Mouse (Mus musculus) heart, embryonic 15.5 days (tissue): ENCODE results near the gene Serinc5. TPM values are rescaled to one million over a fixed set of nuclear protein-coding genes. Genes with fewer than 3 reads are reported as not detected.

Experiments
- ATAC-seq: fragments of 200-750 bp; cut with Nextera tagmentation; replicated peaks from 2 replicates; pipeline ENCODE4 v1.8.0; 2017; ENCODE audit warnings: low read depth, moderate TSS enrichment; ENCODE audit not compliant: insufficient number of reproducible peaks, insufficient read depth, low FRiP score
- H3K27ac ChIP-seq: fragments of 300-500 bp; sonication (generic); 2 replicates; pipeline ENCODE4 v1.5.1; 2015; ENCODE audit warnings: mild to moderate bottlenecking, inconsistent platforms
- H3K27me3 ChIP-seq: fragments of 300-500 bp; sonication (generic); 2 replicates; pipeline ENCODE4 v1.6.1; 2015; ENCODE audit warnings: inconsistent platforms
- H3K36me3 ChIP-seq: fragments of 300-500 bp; sonication (generic); 2 replicates; pipeline ENCODE4 v1.6.1; 2015; ENCODE audit warnings: mild to moderate bottlenecking, inconsistent platforms
- H3K4me1 ChIP-seq: fragments of 300-500 bp; sonication (generic); replicated peaks from 2 replicates; pipeline ENCODE4 v1.6.1; 2015; ENCODE audit warnings: inconsistent platforms
- H3K4me2 ChIP-seq: fragments of 300-500 bp; sonication (generic); 2 replicates; pipeline ENCODE4 v1.6.1; 2015; ENCODE audit warnings: inconsistent platforms, mild to moderate bottlenecking, moderate library complexity
- H3K4me3 ChIP-seq: fragments of 300-500 bp; sonication (generic); 2 replicates; pipeline ENCODE4 v1.5.1; 2015; ENCODE audit warnings: mild to moderate bottlenecking, inconsistent platforms
- H3K9ac ChIP-seq: fragments of 300-500 bp; sonication (generic); 2 replicates; pipeline ENCODE4 v1.6.1; 2015; ENCODE audit warnings: mild to moderate bottlenecking, inconsistent platforms
- H3K9me3 ChIP-seq: fragments of 300-500 bp; sonication (generic); replicated peaks from 2 replicates; pipeline ENCODE4 v1.6.1; 2016; ENCODE audit warnings: inconsistent platforms
- WGBS: fragments of 180-500 bp; shearing (Covaris S2); methylation state at CpG from one replicate; pipeline ENCODE4 v1.1.7; 2015; ENCODE audit warnings: mixed read lengths; 5-methylcytosine and 5-hydroxymethylcytosine counted together
- polyA plus RNA-seq: library from polyadenylated mRNA; unstranded; fragments of >200 nt; fragmentation: Nextera tagmentation; extraction: Ambion mirVana; gene quantifications from 2 replicates; pipeline ENCODE4 v1.2.1, GENCODE M21; 2015

Serinc5 gene
- 9.6 and 11.3 TPM in 2 replicates for polyA plus RNA-seq

GRCm38 (mm10) chr13:92610311-92611221 lies at the start of gene Serinc5:
Gene Serinc5 (plus strand): TSS chr13:92611091.
- H3K27me3 ChIP-seq = no peaks in the 10 kb centered on the region
- H3K4me2 ChIP-seq = peak within 1 kb of the TSS; percentile 87
- under 1% methylated on average over 55 of the region's 55 CpGs for WGBS
- no peaks in the 10 kb centered on the region for H3K9me3 ChIP-seq
- H3K27ac ChIP-seq = peak within 1 kb of the TSS; percentile 97
- no peaks in the 10 kb centered on the region for H3K36me3 ChIP-seq
- peak within 1 kb of the TSS; percentile 79 for H3K9ac ChIP-seq
- peak; percentile 97 for ATAC-seq
- H3K4me3 ChIP-seq = peak within 1 kb of the TSS; percentile 78
- peaks cover 20% of the 10 kb centered on the region for H3K4me1 ChIP-seq

GRCm38 (mm10) chr13:92576072-92576471 lies 34.8 kb upstream of the Serinc5 start, which contains the start of gene Spz1:
Gene Spz1 (minus strand): TSS chr13:92576172.
- no peak for ATAC-seq
- H3K36me3 ChIP-seq = no peaks in the 10 kb centered on the region
- H3K9ac ChIP-seq = no peak within 1 kb of the TSS
- no peaks in the 10 kb centered on the region for H3K9me3 ChIP-seq
- no peak within 1 kb of the TSS for H3K27ac ChIP-seq
- H3K27me3 ChIP-seq = no peaks in the 10 kb centered on the region
- H3K4me2 ChIP-seq = no peak within 1 kb of the TSS
- H3K4me3 ChIP-seq = no peak within 1 kb of the TSS
- peaks cover 7% of the 10 kb centered on the region for H3K4me1 ChIP-seq

DNA sequence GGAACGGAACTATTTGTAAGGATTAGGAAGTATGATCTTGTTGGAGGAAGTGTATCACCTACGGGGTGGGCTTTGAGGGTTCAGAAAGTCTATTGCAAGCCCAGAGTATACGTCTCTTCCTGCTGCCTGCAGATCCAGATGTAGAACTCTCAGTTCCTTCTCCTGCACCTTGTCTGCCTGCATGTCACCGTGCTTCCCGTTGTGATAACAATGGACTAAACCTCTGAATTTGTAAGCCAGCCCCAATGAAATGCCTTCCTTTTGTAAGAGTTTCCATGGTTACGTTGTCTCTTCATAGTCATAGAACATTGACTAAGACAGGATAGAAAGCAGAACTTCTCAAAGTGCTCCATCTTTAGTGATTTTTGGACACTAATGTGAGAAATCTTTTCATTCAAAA lies 34.2 kb upstream of the Serinc5 start:
- no peak overlapping the region for H3K9ac ChIP-seq
- no peaks in the 10 kb centered on the region for H3K36me3 ChIP-seq
- peaks cover 7% of the 10 kb centered on the region for H3K4me1 ChIP-seq
- H3K4me3 ChIP-seq = no peak overlapping the region
- ATAC-seq = no peak
- no peak overlapping the region for H3K4me2 ChIP-seq
- H3K27me3 ChIP-seq = no peaks in the 10 kb centered on the region
- no peaks in the 10 kb centered on the region for H3K9me3 ChIP-seq
- no peak overlapping the region for H3K27ac ChIP-seq
- 52% methylated on average over 6 of the region's 6 CpGs for WGBS

- Histone ChIP-seq H3K36me3 (no peaks in the 10 kb centered on the region), H3K27ac (no peak overlapping the region)
- WGBS = 71% methylated on average over 4 of the region's 4 CpGs
These were observed 32.7 kb upstream of the Serinc5 start for GRCm38 (mm10) chr13:92578210-92578609.

GRCm38 (mm10) chr13:92580220-92581043 lies 30.5 kb upstream of the Serinc5 start:
- Histone ChIP-seq H3K4me2 (0 out of 2 replicates have a peak overlapping the region, but pooled peaks have one; percentile 7), H3K9ac (no peak overlapping the region), H3K27ac (peak overlapping the region; percentile 31; the same call in 1 of the 2 replicates)

More at GRCm38 (mm10) chr13:92578210-92578609, 32.7 kb upstream of the Serinc5 start:
- peaks cover 7% of the 10 kb centered on the region for H3K4me1 ChIP-seq
- H3K27me3 ChIP-seq = no peaks in the 10 kb centered on the region
- ATAC-seq = no peak
- no peak overlapping the region for H3K9ac ChIP-seq
- H3K9me3 ChIP-seq = no peaks in the 10 kb centered on the region
- no peak overlapping the region for H3K4me2 ChIP-seq
- no peak overlapping the region for H3K4me3 ChIP-seq

GRCm38 (mm10) chr13:92584094-92584717 lies 26.7 kb upstream of the Serinc5 start:
- Histone ChIP-seq H3K9ac (no peak overlapping the region), H3K4me1 (peaks cover 8% of the 10 kb centered on the region), H3K27ac (0 out of 2 replicates have a peak overlapping the region, but pooled peaks have one; percentile 29), H3K27me3 (0 out of 2 replicates have a peak, but pooled peaks cover 2% of the 10 kb centered on the region), H3K9me3 (no peaks in the 10 kb centered on the region), H3K4me2 (no peak overlapping the region), H3K4me3 (no peak overlapping the region), H3K36me3 (no peaks in the 10 kb centered on the region)
- ATAC-seq = 0 out of 2 replicates have a peak, but pooled peaks have one; percentile 31
- WGBS = 49% methylated on average over 8 of the region's 8 CpGs

More at GRCm38 (mm10) chr13:92580220-92581043, 30.5 kb upstream of the Serinc5 start:
- Histone ChIP-seq H3K4me3 (no peak overlapping the region), H3K4me1 (peaks cover 7% of the 10 kb centered on the region), H3K36me3 (no peaks in the 10 kb centered on the region), H3K27me3 (no peaks in the 10 kb centered on the region), H3K9me3 (no peaks in the 10 kb centered on the region)
- WGBS = 14% methylated on average over 10 of the region's 10 CpGs
- ATAC-seq = peak; percentile 50; the same call in 1 of the 2 replicates

DNA sequence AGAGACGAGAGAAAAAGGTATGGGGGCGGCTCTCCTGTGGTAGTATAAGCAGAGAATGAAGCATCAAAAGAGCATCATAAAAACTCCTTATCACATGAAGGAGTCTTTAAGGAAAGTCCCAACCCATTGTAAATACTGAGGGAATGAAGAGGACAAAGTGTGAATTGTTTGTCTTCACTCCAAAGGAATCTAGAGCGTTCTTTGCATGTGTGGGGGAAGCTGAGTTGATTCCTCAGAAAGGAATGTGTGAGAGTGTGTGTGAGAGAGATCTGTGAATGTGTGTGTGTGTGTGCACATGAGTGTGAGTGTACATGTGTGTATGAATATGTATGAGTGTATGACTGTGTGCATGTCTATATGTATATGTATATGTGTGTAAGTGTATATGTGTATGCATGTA lies 22.2 kb upstream of the Serinc5 start:
- H3K27ac ChIP-seq = no peak overlapping the region
- H3K36me3 ChIP-seq = no peaks in the 10 kb centered on the region
- no peak overlapping the region for H3K9ac ChIP-seq
- 0 out of 2 replicates have a peak, but pooled peaks cover 2% of the 10 kb centered on the region for H3K27me3 ChIP-seq
- 59% methylated on average over 3 of the region's 3 CpGs for WGBS
- H3K4me1 ChIP-seq = peaks cover 14% of the 10 kb centered on the region
- no peak for ATAC-seq
- no peak overlapping the region for H3K4me3 ChIP-seq
- no peaks in the 10 kb centered on the region for H3K9me3 ChIP-seq
- H3K4me2 ChIP-seq = no peak overlapping the region

GRCm38 (mm10) chr13:92589255-92589654 lies 21.6 kb upstream of the Serinc5 start:
- Histone ChIP-seq H3K36me3 (no peaks in the 10 kb centered on the region), H3K9me3 (no peaks in the 10 kb centered on the region), H3K4me2 (no peak overlapping the region), H3K9ac (no peak overlapping the region), H3K4me1 (peaks cover 20% of the 10 kb centered on the region), H3K27me3 (0 out of 2 replicates have a peak, but pooled peaks cover 2% of the 10 kb centered on the region), H3K4me3 (no peak overlapping the region), H3K27ac (no peak overlapping the region)
- no peak for ATAC-seq

DNA sequence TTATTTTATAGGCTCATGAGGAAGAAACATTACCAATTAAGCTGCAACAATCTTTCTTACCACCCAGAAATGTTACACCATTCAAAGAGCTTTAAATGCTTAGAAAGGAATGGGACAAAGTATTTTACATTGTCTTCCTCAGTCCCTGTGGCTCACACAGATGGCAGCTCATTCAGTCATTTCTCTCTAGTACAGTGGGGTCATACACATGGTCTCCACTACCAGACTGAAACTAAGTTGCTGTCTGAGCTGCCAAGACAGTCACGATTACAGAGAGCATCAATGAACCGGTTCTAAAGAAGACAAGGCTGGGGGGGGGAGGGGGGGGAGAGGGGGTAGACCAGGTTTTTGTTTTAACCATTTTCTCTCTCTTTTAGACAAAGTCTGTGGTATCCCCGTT lies 19.7 kb upstream of the Serinc5 start:
- Histone ChIP-seq H3K4me1 (peaks cover 26% of the 10 kb centered on the region), H3K9ac (no peak overlapping the region), H3K4me3 (no peak overlapping the region), H3K27ac (no peak overlapping the region), H3K27me3 (0 out of 2 replicates have a peak, but pooled peaks cover 2% of the 10 kb centered on the region), H3K36me3 (no peaks in the 10 kb centered on the region), H3K9me3 (no peaks in the 10 kb centered on the region), H3K4me2 (no peak overlapping the region)
- WGBS = 56% methylated on average over 3 of the region's 3 CpGs
- no peak for ATAC-seq

- 0 out of 2 replicates have a peak, but pooled peaks cover 2% of the 10 kb centered on the region for H3K27me3 ChIP-seq
- WGBS = 51% methylated on average over 5 of the region's 5 CpGs
- no peak overlapping the region for H3K4me3 ChIP-seq
- no peak overlapping the region for H3K9ac ChIP-seq
- H3K27ac ChIP-seq = peak overlapping the region; percentile 9; the same call in 1 of the 2 replicates
- no peaks in the 10 kb centered on the region for H3K9me3 ChIP-seq
- H3K4me2 ChIP-seq = no peak overlapping the region
- no peaks in the 10 kb centered on the region for H3K36me3 ChIP-seq
- ATAC-seq = no peak
- H3K4me1 ChIP-seq = peaks cover 26% of the 10 kb centered on the region
These were observed 18.6 kb upstream of the Serinc5 start for GRCm38 (mm10) chr13:92592268-92592785.
